Mouse (Mus musculus) CH12.LX (cell line): Measurements from ENCODE around the gene Wars2. TPM values are rescaled to one million over a fixed set of nuclear protein-coding genes. Genes with fewer than 3 reads are reported as not detected.

Experiments
- DNase-seq: peaks from one replicate; pipeline ENCODE4 v3.0.0-alpha.2; 2013; ENCODE audit errors: extremely low read depth
- H3K27ac ChIP-seq: 2 replicates; pipeline ENCODE4 v1.5.1; 2012; ENCODE audit warnings: low read depth, mild to moderate bottlenecking, control low read depth, moderate library complexity; ENCODE audit not compliant: insufficient read depth
- H3K27me3 ChIP-seq: replicated peaks from 2 replicates; pipeline ENCODE3; 2012; ENCODE audit warnings: inconsistent platforms
- H3K36me3 ChIP-seq, 2 experiments: replicated peaks in 1 of 2; 2 replicates each; pipeline versions ENCODE3 to v1.6.1; 2012; ENCODE audit warnings: inconsistent platforms in 1 of 2, low read length in 1 of 2, mild to moderate bottlenecking in 1 of 2, mixed read lengths in 1 of 2, moderate library complexity in 1 of 2; ENCODE audit not compliant: control insufficient read depth in 1 of 2, insufficient read depth in 1 of 2
- H3K4me1 ChIP-seq, 2 experiments: 2 replicates each; pipeline ENCODE4 v1.6.1; 2012; ENCODE audit warnings: inconsistent platforms in 1 of 2, moderate library complexity in 1 of 2; ENCODE audit not compliant: insufficient read depth in 2 of 2, control insufficient read depth in 1 of 2
- H3K4me2 ChIP-seq: 2 replicates; pipeline ENCODE4 v1.6.1; 2012; ENCODE audit warnings: low read depth, mild to moderate bottlenecking, control low read depth; ENCODE audit not compliant: poor library complexity, insufficient read depth, severe bottlenecking
- H3K4me3 ChIP-seq, 3 experiments: fragments of 150-350 bp in 1 of 3; sonication (generic) in 1 of 3; replicated peaks in 1 of 3; 2 replicates each; pipeline versions ENCODE3 to v1.5.1; 2011 to 2012; ENCODE audit warnings: low read depth in 2 of 3, low read length in 2 of 3, mild to moderate bottlenecking in 2 of 3, moderate library complexity in 2 of 3, control low read depth in 1 of 3, improper control_type of control experiment in 1 of 3, inconsistent platforms in 1 of 3, mixed read lengths in 1 of 3; ENCODE audit not compliant: poor library complexity in 1 of 3
- H3K79me2 ChIP-seq: replicated peaks from 2 replicates; pipeline ENCODE4 v1.6.1; 2012; ENCODE audit warnings: mild to moderate bottlenecking, moderate library complexity; ENCODE audit not compliant: control insufficient read depth, poor library complexity, insufficient read depth, severe bottlenecking; ENCODE audit errors: extremely low read depth
- H3K9ac ChIP-seq: 2 replicates; pipeline ENCODE4 v1.6.1; 2012; ENCODE audit warnings: low read depth, mild to moderate bottlenecking, control low read depth, moderate library complexity; ENCODE audit not compliant: insufficient read depth
- H3K9me3 ChIP-seq: replicated peaks from 2 replicates; pipeline ENCODE3; 2012; ENCODE audit warnings: low read length, inconsistent platforms, mixed read lengths
- BHLHE40 ChIP-seq: IDR thresholded peaks from 2 replicates; pipeline ENCODE4 v1.6.1; 2011; ENCODE audit warnings: mild to moderate bottlenecking, low read depth, low read length, improper control_type of control experiment
- CTCF ChIP-seq, 2 experiments: IDR thresholded peaks in 1 of 2; conservative IDR thresholded peaks in 1 of 2; 2 replicates each; pipeline ENCODE4 v1.5.1; 2011 to 2012; ENCODE audit warnings: low read depth in 2 of 2, low read length in 2 of 2, improper control_type of control experiment in 1 of 2, inconsistent platforms in 1 of 2, mild to moderate bottlenecking in 1 of 2, moderate library complexity in 1 of 2
- E2F4 ChIP-seq: IDR thresholded peaks from 2 replicates; pipeline ENCODE4 v1.6.1; 2011; ENCODE audit warnings: low read depth, low read length, improper control_type of control experiment; ENCODE audit not compliant: insufficient replicate concordance
- ELF1 ChIP-seq: IDR thresholded peaks from 2 replicates; pipeline ENCODE4 v1.6.1; 2014; ENCODE audit warnings: low read depth, mild to moderate bottlenecking, inconsistent platforms, low read length, improper control_type of control experiment
- GABPA ChIP-seq: IDR thresholded peaks from 2 replicates; pipeline ENCODE4 v1.6.1; 2012; ENCODE audit warnings: low read depth, low read length, improper control_type of control experiment, inconsistent platforms; ENCODE audit not compliant: insufficient replicate concordance
- JUND ChIP-seq: conservative IDR thresholded peaks from 2 replicates; pipeline ENCODE4 v1.6.1; 2011; ENCODE audit warnings: low read depth, low read length, improper control_type of control experiment
- KAT2A ChIP-seq: IDR thresholded peaks from 2 replicates; pipeline ENCODE4 v1.6.1; 2012; ENCODE audit warnings: low read length, improper control_type of control experiment, inconsistent platforms; ENCODE audit not compliant: insufficient replicate concordance
- MAZ ChIP-seq: IDR thresholded peaks from 2 replicates; pipeline ENCODE4 v1.6.1; 2012; ENCODE audit warnings: low read depth, mild to moderate bottlenecking, inconsistent platforms, low read length, improper control_type of control experiment, moderate library complexity
- MEF2A ChIP-seq: IDR thresholded peaks from 2 replicates; pipeline ENCODE4 v1.6.1; 2014; ENCODE audit warnings: low read depth, mild to moderate bottlenecking, inconsistent platforms, low read length, improper control_type of control experiment, borderline replicate concordance
- MXI1 ChIP-seq: IDR thresholded peaks from 2 replicates; pipeline ENCODE4 v1.6.1; 2011; ENCODE audit warnings: mild to moderate bottlenecking, low read depth, low read length, improper control_type of control experiment
- NRF1 ChIP-seq: IDR thresholded peaks from 2 replicates; pipeline ENCODE4 v1.6.1; 2014; ENCODE audit warnings: low read depth, mild to moderate bottlenecking, inconsistent platforms, low read length, improper control_type of control experiment, moderate library complexity
- RAD21 ChIP-seq: IDR thresholded peaks from 2 replicates; pipeline ENCODE4 v1.6.1; 2011; ENCODE audit warnings: low read depth, mild to moderate bottlenecking, low read length, improper control_type of control experiment, moderate library complexity
- RCOR1 ChIP-seq: conservative IDR thresholded peaks from 2 replicates; pipeline ENCODE4 v1.6.1; 2012; ENCODE audit warnings: low read depth, mild to moderate bottlenecking, inconsistent platforms, low read length, improper control_type of control experiment
- SMC3 ChIP-seq: IDR thresholded peaks from 2 replicates; pipeline ENCODE4 v1.6.1; 2011; ENCODE audit warnings: low read depth, low read length, improper control_type of control experiment
- TBP ChIP-seq: conservative IDR thresholded peaks from 2 replicates; pipeline ENCODE4 v1.6.1; 2011; ENCODE audit warnings: low read depth, low read length, improper control_type of control experiment
- USF2 ChIP-seq: conservative IDR thresholded peaks from 2 replicates; pipeline ENCODE4 v1.6.1; 2011; ENCODE audit warnings: low read depth, low read length, improper control_type of control experiment
- ZC3H11A ChIP-seq: IDR thresholded peaks from 2 replicates; pipeline ENCODE4 v1.6.1; 2012; ENCODE audit warnings: low read depth, mild to moderate bottlenecking, inconsistent platforms, low read length, improper control_type of control experiment
- ZKSCAN1 ChIP-seq: IDR thresholded peaks from 2 replicates; pipeline ENCODE4 v1.6.1; 2012; ENCODE audit warnings: low read depth, inconsistent platforms, low read length, improper control_type of control experiment, borderline replicate concordance
- ZNF384 ChIP-seq: IDR thresholded peaks from 2 replicates; pipeline ENCODE4 v1.6.1; 2012; ENCODE audit warnings: low read depth, low read length, improper control_type of control experiment, inconsistent platforms
- dilution Hi-C: fragments of 300-500 bp; cut with MboI; formaldehyde crosslinking; loops from 2 replicates; pipeline ENCODE4 v1.14.3; 2020; ENCODE audit warnings: low sequenced_read_pairs; ENCODE audit not compliant: extremely low pct_unique_long_range_greater_than_20kb, extremely low pct_ligation_motif_present
- in situ Hi-C: fragments of 300-500 bp; cut with MboI; formaldehyde crosslinking; loops from 3 replicates; pipeline ENCODE4 v1.14.3; 2019; ENCODE audit warnings: low sequenced_read_pairs, low pct_ligation_motif_present, low pct_unique_long_range_greater_than_20kb, mixed read lengths
- polyA plus RNA-seq: library from polyadenylated mRNA; unstranded; fragments of >175 nt; gene quantifications from 2 replicates; pipeline ENCODE4 v1.2.1, GENCODE M21; 2012; ENCODE audit warnings: low read depth; ENCODE audit not compliant: insufficient read length
- total RNA-seq, 2 experiments: library from RNA; depleted of rRNA; stranded (reverse); fragments of 300-350 nt in 1 of 2; fragments of >200 nt in 1 of 2; gene quantifications; 2 replicates each; pipeline ENCODE4 v1.2.3; 2012 to 2014

Gene Wars2
- total and polyA plus RNA-seq, 3 experiments, result 7.1 to 10.2 (median 8.6) TPM

DNA sequence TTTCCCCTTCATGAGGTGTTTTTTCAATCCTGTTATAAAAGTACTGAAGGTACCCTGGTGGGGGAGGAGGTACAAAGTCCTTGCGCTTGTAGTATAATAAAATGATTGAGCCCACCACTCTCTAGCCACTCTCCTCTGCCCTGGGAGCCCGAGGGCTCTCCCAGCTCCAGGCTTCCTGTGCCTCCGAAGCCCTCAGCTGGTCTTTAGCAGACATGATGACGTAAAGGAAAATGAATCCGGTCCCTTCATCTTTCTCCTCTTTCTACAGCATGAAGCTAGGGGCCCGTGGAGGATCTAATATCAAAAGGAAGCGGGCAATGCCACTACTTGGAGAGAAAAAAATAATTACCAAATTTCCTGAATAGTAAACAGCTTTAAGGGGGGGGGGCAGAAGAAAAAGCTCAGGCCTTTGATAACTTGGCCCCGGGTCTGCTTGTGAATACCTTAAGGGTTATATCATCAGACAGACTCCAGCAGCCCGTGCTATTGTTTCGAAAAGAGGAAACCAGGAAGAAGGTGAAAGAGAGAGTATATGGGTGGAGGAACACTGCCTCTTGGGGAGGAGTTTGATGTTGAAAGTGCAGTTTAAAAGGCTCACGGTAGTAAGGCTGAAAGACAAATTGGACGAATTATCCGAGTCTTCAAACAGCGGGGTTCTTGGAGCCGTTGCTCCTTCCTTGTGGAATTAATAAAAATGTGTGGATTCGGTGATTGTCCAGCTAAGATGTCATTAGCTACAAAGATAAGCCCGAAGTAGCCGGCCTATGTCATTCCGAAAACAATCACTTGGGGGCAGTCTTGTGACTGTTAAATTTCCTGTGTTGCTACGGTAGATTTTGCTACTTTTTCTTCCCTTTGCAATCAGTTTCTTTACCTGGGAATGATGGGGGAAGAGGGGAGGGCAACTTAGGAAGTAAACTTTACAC lies 92.8 kb downstream of the Wars2 start:
- peak; percentile 44 for TF ChIP-seq ELF1
- no peak for TF ChIP-seq TBP
- TF ChIP-seq MAZ, result 0 out of 2 replicates have a peak, but pooled peaks have one; percentile 27
- TF ChIP-seq CTCF (conservative IDR thresholded peaks at IDR 0.05 in 1 of 2, IDR thresholded peaks at IDR 0.05 in 1 of 2; ENCODE audit: low read depth in 2 of 2, low read length in 2 of 2), result peak; percentile 68 to 86
- peak; percentile 72 for TF ChIP-seq RAD21
- TF ChIP-seq SMC3, result peak; percentile 57
- TF ChIP-seq KAT2A, result no peak
- no peak for TF ChIP-seq MEF2A
- peak; percentile 64 for DNase-seq
- dilution Hi-C loops, result no loop called here
- no peaks in the 10 kb centered on the region for H3K36me3 ChIP-seq
- peak overlapping the region; percentile 63 for H3K4me2 ChIP-seq
- H3K4me1 ChIP-seq, result peaks cover 2 to 10% of the 10 kb centered on the region in 2 experiments; a peak in 2 of 4 replicates
- in situ Hi-C loops, result loop anchor here (25.0 kb wide), 1 partner anchor 704 kb away; no protein-coding TSS in a partner anchor
- no peaks in the 10 kb centered on the region for H3K9me3 ChIP-seq
- H3K9ac ChIP-seq, result no peak overlapping the region
- no peaks in the 10 kb centered on the region for H3K27me3 ChIP-seq
- H3K4me3 ChIP-seq, result peak overlapping the region; percentile 33 to 43 (median 36)
- no peak overlapping the region for H3K27ac ChIP-seq
- no peaks in the 10 kb centered on the region for H3K79me2 ChIP-seq

DNA sequence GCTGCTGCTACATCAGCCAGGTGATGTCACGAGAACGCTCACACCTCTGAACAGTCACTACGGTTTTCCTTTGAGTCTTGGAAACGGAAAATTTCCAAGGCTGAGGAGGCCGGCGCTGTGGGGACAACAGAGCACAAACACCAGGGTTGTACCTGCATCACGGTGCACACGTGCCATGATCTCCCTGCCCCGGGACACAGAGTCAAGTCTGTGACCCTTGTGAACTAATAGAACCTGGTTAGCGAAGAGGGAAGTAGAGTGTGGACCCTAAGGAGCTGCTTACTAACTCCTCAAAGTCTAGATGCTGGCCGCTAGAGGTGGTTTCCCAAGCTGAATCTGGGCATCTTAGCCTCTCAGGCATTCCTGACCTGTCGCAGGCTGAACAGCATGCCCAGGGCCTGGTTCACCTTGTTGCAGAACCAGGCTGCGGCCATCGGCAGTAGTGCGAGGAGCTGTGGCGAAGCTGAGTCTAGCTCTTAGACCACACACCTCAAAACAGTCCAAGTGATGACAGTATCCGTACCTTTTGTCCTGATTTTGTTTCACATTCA lies 93.5 kb downstream of the Wars2 start:
- H3K9me3 ChIP-seq, result no peaks in the 10 kb centered on the region
- no peak overlapping the region for H3K9ac ChIP-seq
- no peak overlapping the region for H3K27ac ChIP-seq
- H3K4me3 ChIP-seq, result peak overlapping the region; percentile 33 to 43 (median 36)
- dilution Hi-C loops, result no loop called here
- H3K36me3 ChIP-seq, result no peaks in the 10 kb centered on the region
- H3K4me2 ChIP-seq, result peak overlapping the region; percentile 63; the same call in 1 of the 2 replicates
- in situ Hi-C loops, result loop anchor here (25.0 kb wide), 1 partner anchor 703 kb away; no protein-coding TSS in a partner anchor
- no peaks in the 10 kb centered on the region for H3K27me3 ChIP-seq
- DNase-seq, result no peak
- no peaks in the 10 kb centered on the region for H3K79me2 ChIP-seq
- no peak for TF ChIP-seq ZKSCAN1
- TF ChIP-seq ZC3H11A, result no peak
- TF ChIP-seq MEF2A, result no peak
- TF ChIP-seq BHLHE40, result no peak
- no peak for TF ChIP-seq ZNF384
- no peak for TF ChIP-seq USF2
- no peak for TF ChIP-seq E2F4
- no peak for TF ChIP-seq RCOR1
- no peak for TF ChIP-seq GABPA
- no peak for TF ChIP-seq JUND
- no peak for TF ChIP-seq NRF1
- no peak for TF ChIP-seq MXI1
- TF ChIP-seq, all 38 proteins: peak for 0
- peaks cover 2 to 10% of the 10 kb centered on the region in 2 experiments; a peak in 2 of 4 replicates for H3K4me1 ChIP-seq
